In the genomic region with DNA sequence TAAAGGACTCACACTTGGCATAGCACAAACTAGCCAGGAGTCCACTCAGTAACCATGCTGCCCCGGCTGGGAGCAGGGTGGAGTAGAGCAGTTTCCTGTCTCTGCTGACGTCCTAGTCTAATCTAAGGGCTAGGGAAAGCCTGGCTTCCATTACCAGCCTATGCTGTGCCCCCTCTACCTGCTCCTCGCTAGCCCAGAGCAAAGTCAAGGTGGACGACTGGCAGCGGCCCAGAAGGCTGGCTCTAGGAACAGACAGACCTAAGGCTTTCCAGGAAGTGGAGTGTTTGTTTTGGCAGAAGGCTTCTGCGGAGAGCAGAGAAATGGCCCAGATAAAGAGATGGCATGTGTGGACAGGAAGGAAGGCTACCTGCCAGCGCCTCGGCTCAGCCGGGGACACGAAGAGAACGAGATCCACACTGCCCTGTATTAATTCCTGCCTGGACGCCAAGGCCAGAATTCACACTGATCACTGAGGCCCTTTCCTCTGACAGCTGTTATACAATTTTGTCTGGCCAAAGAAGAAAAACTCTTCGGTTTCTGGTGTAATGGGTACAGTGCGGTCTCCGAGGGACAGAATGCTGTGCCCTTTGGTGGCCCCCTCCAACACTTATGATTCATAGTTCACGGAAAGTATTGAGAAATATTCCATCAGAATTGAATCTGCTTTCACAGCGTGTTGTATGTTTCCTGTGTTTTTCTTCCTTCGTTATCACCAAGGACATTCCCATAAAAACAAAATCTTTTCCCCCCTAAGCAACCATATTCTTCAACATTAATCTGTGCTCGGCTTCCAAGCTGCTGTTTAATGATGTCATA, we compare ENCODE assay signal across 8 mouse cellular contexts.
A peak's percentile ranks its signal among the peaks of the same experiment; 100 is the strongest.
DNase-seq lines count a peak whose midpoint lies in the region; ATAC-seq lines count a peak whose summit lies in the region.

No protein-coding gene starts in this region.

- WGBS in intestine, embryonic 14.5 days, result 49% methylated on average over 19 of the region's 19 CpGs

- peaks cover 15% of the 10 kb centered on the region for H3K4me1 ChIP-seq in intestine, embryonic 14.5 days (replicated peaks; ENCODE audit: control insufficient read depth, insufficient read depth, low read length)

- ATAC-seq in intestine, embryonic 14.5 days (replicated peaks; ENCODE audit: low FRiP score, low TSS enrichment, low read depth), result no peak

- no peak overlapping the region for H3K9ac ChIP-seq in intestine, embryonic 14.5 days (ENCODE audit: low read length)

- no peak overlapping the region for H3K4me2 ChIP-seq in intestine, embryonic 14.5 days (ENCODE audit: low read length)

- H3K4me3 ChIP-seq in intestine, embryonic 14.5 days (ENCODE audit: low read depth, low read length), result no peak overlapping the region

- peaks cover 9% of the 10 kb centered on the region for H3K36me3 ChIP-seq in intestine, embryonic 14.5 days (ENCODE audit: control insufficient read depth, insufficient read depth, low read length)

- peak overlapping the region; percentile 6; the same call in 1 of the 2 replicates for H3K27ac ChIP-seq in intestine, embryonic 14.5 days (ENCODE audit: low read depth)

- peak; percentile 91 for DNase-seq in 416B (ENCODE audit: low read depth)
- peak; percentile 57 for DNase-seq in adrenal gland, postnatal 25 days
- peak; percentile 44 to 51 for DNase-seq in gastrocnemius, adult 8-10 months (ENCODE audit: low spot score in 2 of 2)
- DNase-seq in intestine, embryonic 14.5 days (ENCODE audit: low spot score), result no peak
- peak; percentile 77 to 89 for DNase-seq in lung, adult 18-20 months
- peak; percentile 54 for DNase-seq in urinary bladder, postnatal 25 days (ENCODE audit: low spot score)
- DNase-seq in retina, postnatal 1 day, result no peak
- DNase-seq in layer of hippocampus, adult 11-12 months (ENCODE audit: low spot score), result no peak

- no peaks in the 10 kb centered on the region for H3K9me3 ChIP-seq in intestine, embryonic 14.5 days (ENCODE audit: control insufficient read depth, low read length)

- no peaks in the 10 kb centered on the region for H3K27me3 ChIP-seq in intestine, embryonic 14.5 days (replicated peaks; ENCODE audit: control insufficient read depth, insufficient read depth, low read length)

Comparison
In these comparisons a context has a peak if more than half of its experiments do, and no peak if none do; other contexts are left out.
1. DNase-seq: peak in 416B (single experiment), adrenal gland, postnatal 25 days (single experiment), gastrocnemius, adult 8-10 months (2 of 2), lung, adult 18-20 months (2 of 2) and urinary bladder, postnatal 25 days (single experiment); none in intestine, embryonic 14.5 days (single experiment), retina, postnatal 1 day (single experiment) and layer of hippocampus, adult 11-12 months (single experiment).